Mouse (Mus musculus) embryonic facial prominence, embryonic 14.5 days (tissue): ENCODE data around the gene Rps27. TPM values are rescaled to one million over a fixed set of nuclear protein-coding genes. Genes with fewer than 3 reads are reported as not detected.

Experiments
- ATAC-seq: fragments of 200-750 bp; cut with Nextera tagmentation; 2 replicates; pipeline ENCODE4 v1.8.0; 2017; ENCODE audit warnings: low read depth, moderate number of reproducible peaks, moderate TSS enrichment
- DNase-seq: peaks from one replicate; pipeline ENCODE4 v3.0.0-alpha.2; 2015; ENCODE audit warnings: low spot score
- H3K27ac ChIP-seq: fragments of 300-500 bp; sonication (generic); replicated peaks from 2 replicates; pipeline ENCODE4 v1.5.1; 2014; ENCODE audit warnings: low read depth, mild to moderate bottlenecking, low read length, moderate library complexity
- H3K27me3 ChIP-seq: fragments of 300-500 bp; sonication (generic); replicated peaks from 2 replicates; pipeline ENCODE4 v1.6.1; 2014; ENCODE audit warnings: low read length; ENCODE audit not compliant: control insufficient read depth, insufficient read depth
- H3K36me3 ChIP-seq: fragments of 300-500 bp; sonication (generic); 2 replicates; pipeline ENCODE4 v1.6.1; 2014; ENCODE audit warnings: low read length, mixed read lengths; ENCODE audit not compliant: control insufficient read depth, insufficient read depth
- H3K4me1 ChIP-seq: fragments of 300-500 bp; sonication (generic); 2 replicates; pipeline ENCODE4 v1.6.1; 2014; ENCODE audit warnings: antibody characterized with exemption, low read length; ENCODE audit not compliant: control insufficient read depth, insufficient read depth
- H3K4me2 ChIP-seq: fragments of 300-500 bp; sonication (generic); 2 replicates; pipeline ENCODE4 v1.6.1; 2014; ENCODE audit warnings: low read depth, mild to moderate bottlenecking, low read length, moderate library complexity, mixed read lengths
- H3K4me3 ChIP-seq: fragments of 300-500 bp; sonication (generic); 2 replicates; pipeline ENCODE4 v1.5.1; 2014; ENCODE audit warnings: low read depth, mild to moderate bottlenecking, low read length
- H3K9ac ChIP-seq: fragments of 300-500 bp; sonication (generic); 2 replicates; pipeline ENCODE4 v1.6.1; 2014; ENCODE audit warnings: low read depth, mild to moderate bottlenecking, low read length, moderate library complexity, mixed read lengths
- H3K9me3 ChIP-seq: fragments of 300-500 bp; sonication (generic); 2 replicates; pipeline ENCODE4 v1.6.1; 2016; ENCODE audit warnings: low read length; ENCODE audit not compliant: control insufficient read depth
- WGBS: fragments of 180-500 bp; shearing (Covaris S2); extraction: QIAGEN DNeasy Blood & Tissue Kit; methylation state at CpG from one replicate; pipeline ENCODE4 v1.1.7; 2014; 5-methylcytosine and 5-hydroxymethylcytosine counted together
- polyA plus RNA-seq: library from polyadenylated mRNA; unstranded; fragments of >200 nt; fragmentation: Nextera tagmentation; extraction: Ambion mirVana; gene quantifications from 2 replicates; pipeline ENCODE4 v1.2.1, GENCODE M21; 2014

The Rps27 gene
- polyA plus RNA-seq: 2,089 and 2,268 TPM in 2 replicates

GRCm38 (mm10) chr3:90213377-90213866 is at the start of gene Rps27, which contains the start of gene Rab13:
TSS of gene Rps27 (minus strand) at chr3:90213651.
TSS of gene Rab13 (plus strand) at chr3:90213695.
- Histone ChIP-seq H3K4me2 (peak within 1 kb of the TSS; percentile 91), H3K9me3 (no peaks in the 10 kb centered on the region)
- ATAC-seq: peak; percentile 95

GRCm38 (mm10) chr3:90258521-90258920 is 45.1 kb upstream of the Rps27 start:
- Histone ChIP-seq H3K4me1 (peaks cover 12% of the 10 kb centered on the region; the same call in 1 of the 2 replicates), H3K27ac (no peak overlapping the region), H3K27me3 (no peaks in the 10 kb centered on the region), H3K36me3 (peaks cover 67% of the 10 kb centered on the region), H3K4me2 (no peak overlapping the region), H3K9ac (no peak overlapping the region), H3K9me3 (no peaks in the 10 kb centered on the region), H3K4me3 (no peak overlapping the region)
- 94% methylated on average over 4 of the region's 4 CpGs for WGBS
- no peak for ATAC-seq
- no peak for DNase-seq

More at GRCm38 (mm10) chr3:90213377-90213866, at the start of gene Rps27, which contains the start of gene Rab13:
- Histone ChIP-seq H3K36me3 (peaks cover 44% of the 10 kb centered on the region), H3K9ac (peak within 1 kb of the TSS; percentile 84), H3K4me3 (peak within 1 kb of the TSS; percentile 65), H3K27me3 (no peaks in the 10 kb centered on the region), H3K27ac (peak within 1 kb of the TSS; percentile 81), H3K4me1 (peaks cover 18% of the 10 kb centered on the region)
- under 1% methylated on average over 42 of the region's 42 CpGs for WGBS
- DNase-seq: peak; percentile 99

- no peak overlapping the region for H3K9ac ChIP-seq
- H3K4me1 ChIP-seq: peaks cover 12% of the 10 kb centered on the region; the same call in 1 of the 2 replicates
- no peak for DNase-seq
- 92% methylated on average over 19 of the region's 19 CpGs for WGBS
- no peak for ATAC-seq
- H3K36me3 ChIP-seq: peaks cover 51% of the 10 kb centered on the region
- no peaks in the 10 kb centered on the region for H3K9me3 ChIP-seq
- no peak overlapping the region for H3K27ac ChIP-seq
- H3K4me2 ChIP-seq: no peak overlapping the region
- no peaks in the 10 kb centered on the region for H3K27me3 ChIP-seq
- H3K4me3 ChIP-seq: no peak overlapping the region
Observed at GRCm38 (mm10) chr3:90256731-90257530, 43.5 kb upstream of the Rps27 start.

GRCm38 (mm10) chr3:90255784-90256353 is 42.4 kb upstream of the Rps27 start:
- Histone ChIP-seq H3K36me3 (peaks cover 50% of the 10 kb centered on the region), H3K27ac (no peak overlapping the region), H3K9me3 (no peaks in the 10 kb centered on the region), H3K4me3 (no peak overlapping the region), H3K4me2 (no peak overlapping the region), H3K9ac (no peak overlapping the region), H3K27me3 (no peaks in the 10 kb centered on the region), H3K4me1 (peaks cover 12% of the 10 kb centered on the region; the same call in 1 of the 2 replicates)
- 91% methylated on average over 14 of the region's 14 CpGs for WGBS
- ATAC-seq: no peak
- no peak for DNase-seq

GRCm38 (mm10) chr3:90255194-90255565 is 41.7 kb upstream of the Rps27 start:
- Histone ChIP-seq H3K9ac (peak overlapping the region; percentile 92), H3K27ac (no peak overlapping the region), H3K36me3 (peaks cover 50% of the 10 kb centered on the region), H3K4me2 (peak overlapping the region; percentile 91), H3K4me3 (peak overlapping the region; percentile 83), H3K27me3 (no peaks in the 10 kb centered on the region), H3K4me1 (peaks cover 12% of the 10 kb centered on the region; the same call in 1 of the 2 replicates), H3K9me3 (no peaks in the 10 kb centered on the region)
- no peak for ATAC-seq
- no peak for DNase-seq
- 11% methylated on average over 2 of the region's 2 CpGs for WGBS

GRCm38 (mm10) chr3:90254419-90255193 is 41.2 kb upstream of the Rps27 start:
- peak overlapping the region; percentile 92 for H3K9ac ChIP-seq
- peak overlapping the region; percentile 83 for H3K4me3 ChIP-seq
- peaks cover 49% of the 10 kb centered on the region for H3K36me3 ChIP-seq
- H3K27ac ChIP-seq: peak overlapping the region; percentile 71
- DNase-seq (no peak), ATAC-seq (peak; percentile 61)
- H3K4me2 ChIP-seq: peak overlapping the region; percentile 91
- 1% methylated on average over 31 of the region's 41 CpGs for WGBS
- no peaks in the 10 kb centered on the region for H3K9me3 ChIP-seq
- H3K4me1 ChIP-seq: peaks cover 12% of the 10 kb centered on the region; the same call in 1 of the 2 replicates
- no peaks in the 10 kb centered on the region for H3K27me3 ChIP-seq

GRCm38 (mm10) chr3:90253653-90254418 is 40.4 kb upstream of the Rps27 start, which contains the start of gene Crtc2:
TSS of gene Crtc2 (plus strand) at chr3:90254163.
- DNase-seq (peak; percentile 99), ATAC-seq (peak; percentile 99)
- WGBS: under 1% methylated on average over 36 of the region's 40 CpGs
- H3K36me3 ChIP-seq: peaks cover 41% of the 10 kb centered on the region
- no peaks in the 10 kb centered on the region for H3K9me3 ChIP-seq
- peaks cover 13% of the 10 kb centered on the region; the same call in 1 of the 2 replicates for H3K4me1 ChIP-seq
- H3K4me3 ChIP-seq: peak within 1 kb of the TSS; percentile 83
- peak within 1 kb of the TSS; percentile 91 for H3K4me2 ChIP-seq
- H3K27ac ChIP-seq: peak within 1 kb of the TSS; percentile 71
- H3K9ac ChIP-seq: peak within 1 kb of the TSS; percentile 92
- H3K27me3 ChIP-seq: no peaks in the 10 kb centered on the region
